Mouse (Mus musculus) lung, postnatal 0 days (tissue): Measurements from ENCODE around the gene Mapre3.

Experiments
- CTCF ChIP-seq: IDR thresholded peaks from 2 replicates; pipeline ENCODE4 v1.5.1; 2016; ENCODE audit warnings: antibody characterized with exemption, mild to moderate bottlenecking
- EP300 ChIP-seq: IDR thresholded peaks from 2 replicates; pipeline ENCODE4 v1.6.1; 2016; ENCODE audit warnings: antibody characterized with exemption, mild to moderate bottlenecking, control low read depth

GRCm38 (mm10) chr5:30913060-30913841 lies 98.8 kb downstream of the Mapre3 start, which contains the start of gene Emilin1:
- TF ChIP-seq CTCF: peak; percentile 30
- no peak for TF ChIP-seq EP300
